In the genomic region with DNA sequence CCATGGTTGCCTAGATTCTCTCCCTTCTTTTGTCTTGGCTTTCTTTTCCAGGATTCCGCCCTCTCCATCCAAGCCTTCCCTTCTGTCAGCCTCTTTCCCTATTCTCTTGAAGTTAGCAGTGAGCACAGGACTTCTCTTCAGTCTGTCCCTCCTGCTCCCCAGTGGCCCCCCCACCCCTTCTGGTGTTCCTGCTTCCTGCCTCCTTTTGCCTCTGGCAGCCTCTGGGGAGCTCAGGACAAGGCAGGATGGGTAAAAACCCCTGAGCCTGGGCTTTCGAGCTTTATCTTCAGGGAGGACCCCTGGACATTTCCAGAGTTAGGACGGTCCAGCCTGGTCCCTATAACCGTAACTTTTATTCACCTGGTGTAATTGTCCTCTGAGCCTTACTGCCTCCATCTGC, we compare ENCODE assay signal across 9 mouse cellular contexts. TPM values are rescaled to one million over a fixed set of nuclear protein-coding genes. Genes with fewer than 3 reads are reported as not detected.
A peak's percentile ranks its signal among the peaks of the same experiment; 100 is the strongest.
DNase-seq lines count a peak whose midpoint lies in the region; ATAC-seq and TF ChIP-seq lines count a peak whose summit lies in the region.
"Had no signal": no experiment of that assay in that cellular context is flagged by ENCODE, and none has a peak within 500 bp of the region (broad histone marks: within the 10 kb centered on the region; RNA-seq: fewer than 3 reads in every experiment).

No protein-coding gene starts in this region.

- no peak for ATAC-seq in lung, embryonic 14.5 days (ENCODE audit: insufficient read depth)
- ATAC-seq in forebrain, embryonic 15.5 days (replicated peaks): no peak
- ATAC-seq in stomach, embryonic 14.5 days (ENCODE audit: insufficient number of reproducible peaks, insufficient read depth, low FRiP score, low read depth): no peak

- H3K27ac ChIP-seq in lung, embryonic 14.5 days (ENCODE audit: low read depth): peak overlapping the region; percentile 99
- H3K27ac ChIP-seq in forebrain, embryonic 15.5 days (replicated peaks): peak overlapping the region; percentile 91
- H3K27ac ChIP-seq in limb, embryonic 10.5 days: peak overlapping the region; percentile 95
- peak overlapping the region; percentile 97 for H3K27ac ChIP-seq in stomach, embryonic 14.5 days (ENCODE audit: low read length)

- H3K27me3 ChIP-seq in lung, embryonic 14.5 days (ENCODE audit: insufficient read depth, low read length): no peaks in the 10 kb centered on the region
- H3K27me3 ChIP-seq in forebrain, embryonic 15.5 days: no peaks in the 10 kb centered on the region
- no peaks in the 10 kb centered on the region for H3K27me3 ChIP-seq in limb, embryonic 10.5 days (ENCODE audit: low read depth, poor library complexity, severe bottlenecking)
- H3K27me3 ChIP-seq in stomach, embryonic 14.5 days (ENCODE audit: control insufficient read depth, insufficient read depth, low read length): no peaks in the 10 kb centered on the region

- no peaks in the 10 kb centered on the region for H3K9me3 ChIP-seq in lung, embryonic 14.5 days (ENCODE audit: low read depth, low read length)
- H3K9me3 ChIP-seq in forebrain, embryonic 15.5 days: no peaks in the 10 kb centered on the region
- H3K9me3 ChIP-seq in limb, embryonic 10.5 days (replicated peaks): no peaks in the 10 kb centered on the region
- no peaks in the 10 kb centered on the region for H3K9me3 ChIP-seq in stomach, embryonic 14.5 days (ENCODE audit: control insufficient read depth, low read depth, low read length)

- DNase-seq in lung, embryonic 14.5 days: no peak
- DNase-seq in lung, adult 18-20 months: no peak
- no peak for DNase-seq in limb, embryonic 10.5 days (ENCODE audit: low spot score)
- DNase-seq in cerebellum, adult 18-20 months: no peak
- DNase-seq in T-cell, adult 2 months (ENCODE audit: low spot score): no peak
- DNase-seq: cerebellum, adult 11-12 months; right cerebral cortex, postnatal 14 days had no signal

- H3K4me3 ChIP-seq in lung, embryonic 14.5 days (ENCODE audit: low read depth, low read length): no peak overlapping the region
- H3K4me3 ChIP-seq in forebrain, embryonic 15.5 days: no peak overlapping the region
- peak overlapping the region; percentile 21; the same call in 1 of the 2 replicates for H3K4me3 ChIP-seq in limb, embryonic 10.5 days
- no peak overlapping the region for H3K4me3 ChIP-seq in stomach, embryonic 14.5 days (ENCODE audit: low read depth, low read length)

- TF ChIP-seq CTCF in lung, embryonic 14.5 days (IDR thresholded peaks at IDR 0.05; ENCODE audit: low read depth): no peak

- H3K36me3 ChIP-seq in lung, embryonic 14.5 days (ENCODE audit: insufficient read depth): no peaks in the 10 kb centered on the region
- H3K36me3 ChIP-seq in forebrain, embryonic 15.5 days: no peaks in the 10 kb centered on the region
- no peaks in the 10 kb centered on the region for H3K36me3 ChIP-seq in limb, embryonic 10.5 days
- H3K36me3 ChIP-seq in stomach, embryonic 14.5 days (ENCODE audit: control insufficient read depth, insufficient read depth, low read length): no peaks in the 10 kb centered on the region

- peaks cover 38% of the 10 kb centered on the region for H3K4me1 ChIP-seq in lung, embryonic 14.5 days (ENCODE audit: insufficient read depth)
- H3K4me1 ChIP-seq in forebrain, embryonic 15.5 days: peaks cover 69% of the 10 kb centered on the region
- H3K4me1 ChIP-seq in limb, embryonic 10.5 days: peaks cover 91% of the 10 kb centered on the region
- peaks cover 46% of the 10 kb centered on the region for H3K4me1 ChIP-seq in stomach, embryonic 14.5 days (ENCODE audit: control insufficient read depth, insufficient read depth, low read length)

- peak overlapping the region; percentile 29; the same call in 1 of the 2 replicates for H3K4me2 ChIP-seq in lung, embryonic 14.5 days
- no peak overlapping the region for H3K4me2 ChIP-seq in forebrain, embryonic 15.5 days (replicated peaks)
- H3K4me2 ChIP-seq in stomach, embryonic 14.5 days (replicated peaks; ENCODE audit: low read depth, low read length): no peak overlapping the region

- H3K9ac ChIP-seq in lung, embryonic 14.5 days: peak overlapping the region; percentile 50
- H3K9ac ChIP-seq in forebrain, embryonic 15.5 days (replicated peaks): no peak overlapping the region
- 0 out of 2 replicates have a peak overlapping the region, but pooled peaks have one; percentile 12 for H3K9ac ChIP-seq in stomach, embryonic 14.5 days (replicated peaks; ENCODE audit: low read depth, low read length)

- 55% methylated on average over 4 of the region's 4 CpGs for WGBS in lung, embryonic 14.5 days
- 75% methylated on average over 4 of the region's 4 CpGs for WGBS in forebrain, embryonic 15.5 days
- 81% methylated on average over 4 of the region's 4 CpGs for WGBS in limb, embryonic 10.5 days
- 66% methylated on average over 4 of the region's 4 CpGs for WGBS in stomach, embryonic 14.5 days

RNA-seq across cellular contexts. Expression of gene Cstad, which starts 58.2 kb away (rescaled TPM):
- polyA plus RNA-seq in lung, embryonic 14.5 days (2014; fragmentation: Nextera tagmentation; extraction: Ambion mirVana): 0.95 and 1.5 TPM in 2 replicates
- 0.63 and 1.4 TPM in 2 replicates for polyA plus RNA-seq in forebrain, embryonic 15.5 days (2015; fragmentation: Nextera tagmentation; extraction: Ambion mirVana)
- polyA plus RNA-seq in limb, embryonic 10.5 days (2016; fragmentation: Nextera tagmentation; extraction: Ambion mirVana): 0.55 and 0.95 TPM in 2 replicates
- polyA plus RNA-seq in stomach, embryonic 14.5 days (2014; fragmentation: Nextera tagmentation; extraction: Ambion mirVana): 1.2 and 2.1 TPM in 2 replicates
